Mouse (Mus musculus): Measurements from ENCODE around the gene Zfp526.

DNA sequence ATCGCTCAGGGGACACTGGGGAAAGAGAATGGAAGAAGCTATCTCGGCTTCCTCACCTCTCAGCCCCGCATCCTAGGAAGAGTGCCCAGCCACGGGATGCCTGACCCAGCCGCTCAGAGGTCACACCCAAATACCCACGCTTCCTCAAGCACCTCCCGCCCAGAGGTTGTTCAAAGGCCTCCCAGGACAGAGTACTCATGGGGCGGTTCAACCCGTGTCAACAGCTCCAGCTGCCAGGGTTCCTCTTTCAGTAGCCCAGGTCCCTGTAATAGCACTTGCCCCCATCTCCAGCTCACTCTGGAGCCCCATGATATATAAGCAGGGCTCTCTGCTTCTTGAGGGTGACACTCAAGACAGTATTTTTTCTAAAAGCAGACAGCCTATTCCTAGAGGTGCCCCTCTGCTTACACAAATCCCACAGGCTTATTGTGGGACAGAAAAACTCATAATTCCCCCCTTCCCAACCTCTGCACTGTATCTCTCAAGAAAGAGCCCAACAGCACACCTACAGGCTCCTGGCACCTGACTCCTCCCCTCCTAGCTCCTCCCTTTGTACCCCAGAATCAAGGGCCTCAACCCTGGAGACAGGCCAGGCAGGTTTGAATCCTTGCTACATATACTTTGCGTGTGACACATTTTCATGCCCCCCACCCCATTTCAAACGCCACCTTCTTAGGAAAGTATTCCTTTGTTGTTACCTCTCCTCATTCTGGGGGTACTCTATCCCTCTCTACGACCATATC lies 3.4 kb upstream of the Zfp526 start:
- no peak for TF ChIP-seq CTCF (IDR thresholded peaks at IDR 0.05; ENCODE audit: extremely low read depth, insufficient read length, insufficient replicate concordance, low read depth, low read length)
- no peak for TF ChIP-seq POLR2A (IDR thresholded peaks at IDR 0.05; ENCODE audit: low read depth, low read length)

Data from small intestine, adult 2 months (tissue).